Mouse (Mus musculus) retina, postnatal 7 days (tissue): ENCODE measurements around the gene 1700014D04Rik.
"Not testable (repeated sequence)": the region's sequence is repeated elsewhere in the genome, so short reads cannot be mapped to it uniquely, and the experiment has no call there.

ENCODE experiments used
- DNase-seq: peaks from one replicate; pipeline ENCODE4 v3.0.0-alpha.2; 2012; ENCODE audit warnings: low read depth, low spot score

Gene 1700014D04Rik

GRCm38 (mm10) chr13:59735190-59735589 is 11.4 kb downstream of the 1700014D04Rik start:
- peak; percentile 34 for DNase-seq

GRCm38 (mm10) chr13:59734347-59734746 is 12.2 kb downstream of the 1700014D04Rik start:
- DNase-seq, result not testable (repeated sequence)

DNA sequence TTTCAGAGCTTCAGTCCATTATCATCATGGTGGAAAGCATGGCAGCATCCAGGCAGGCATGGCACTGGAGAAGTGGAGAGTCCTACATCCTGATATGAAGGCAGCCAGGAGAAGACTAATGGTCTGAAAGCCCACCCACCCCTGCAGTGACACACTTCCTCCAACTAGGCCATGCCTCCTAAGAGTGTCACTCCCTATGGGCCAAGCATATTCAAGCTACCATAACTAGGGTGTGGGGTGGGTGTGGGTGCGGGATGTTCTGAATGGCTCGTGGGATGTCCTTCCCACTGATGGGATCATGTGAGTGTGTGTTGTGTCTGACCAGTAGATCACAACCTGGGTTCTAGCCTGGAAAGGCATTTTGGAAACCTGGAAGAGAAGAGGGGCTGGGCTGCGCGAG is 12.6 kb downstream of the 1700014D04Rik start:
- no peak for DNase-seq

GRCm38 (mm10) chr13:59731652-59732051 is 14.9 kb downstream of the 1700014D04Rik start, which contains the start of gene Spata31d1d:
TSS of gene Spata31d1d (minus strand) at chr13:59731752.
- DNase-seq, result no peak

- peak; percentile 79 for DNase-seq
Observed at GRCm38 (mm10) chr13:59728378-59729093, 18.0 kb downstream of the 1700014D04Rik start.

DNA sequence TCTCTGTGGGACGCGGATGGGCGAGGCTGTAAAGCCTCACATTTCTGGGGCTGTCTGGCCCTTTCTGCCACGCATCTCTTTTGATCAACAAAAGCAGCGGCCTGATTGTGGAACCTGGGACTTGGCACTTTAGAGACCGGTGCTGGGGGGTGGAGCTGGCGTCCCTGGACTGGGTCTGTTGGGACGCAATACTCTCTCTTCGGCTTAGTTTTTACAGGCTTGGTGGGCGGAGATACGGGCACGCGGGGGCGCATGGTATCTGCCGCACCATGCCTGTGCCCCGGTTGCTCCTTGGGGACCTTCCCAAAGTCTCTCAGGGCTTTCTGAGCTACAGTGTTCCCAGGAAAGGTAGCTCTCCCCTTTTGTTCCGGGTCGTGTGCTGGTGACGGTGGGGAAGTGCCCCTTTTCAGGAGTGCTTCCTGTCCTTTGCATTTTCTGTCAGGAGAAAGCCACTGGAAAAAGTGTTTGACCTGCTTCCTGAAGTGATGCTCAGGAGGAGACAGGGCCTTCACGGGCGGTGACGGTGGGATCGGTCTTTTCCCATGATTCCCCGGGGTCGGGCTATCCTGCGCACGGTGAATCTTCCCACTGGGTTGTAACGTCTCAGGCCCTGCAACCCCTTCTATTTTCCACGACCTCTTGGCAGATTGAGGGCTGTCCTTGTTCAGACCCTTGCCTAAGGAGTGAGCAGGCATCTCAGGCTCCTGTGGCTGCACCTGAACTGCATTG is 20.2 kb downstream of the 1700014D04Rik start:
- no peak for DNase-seq

GRCm38 (mm10) chr13:59722089-59722488 is 24.5 kb downstream of the 1700014D04Rik start:
- not testable (repeated sequence) for DNase-seq

DNA sequence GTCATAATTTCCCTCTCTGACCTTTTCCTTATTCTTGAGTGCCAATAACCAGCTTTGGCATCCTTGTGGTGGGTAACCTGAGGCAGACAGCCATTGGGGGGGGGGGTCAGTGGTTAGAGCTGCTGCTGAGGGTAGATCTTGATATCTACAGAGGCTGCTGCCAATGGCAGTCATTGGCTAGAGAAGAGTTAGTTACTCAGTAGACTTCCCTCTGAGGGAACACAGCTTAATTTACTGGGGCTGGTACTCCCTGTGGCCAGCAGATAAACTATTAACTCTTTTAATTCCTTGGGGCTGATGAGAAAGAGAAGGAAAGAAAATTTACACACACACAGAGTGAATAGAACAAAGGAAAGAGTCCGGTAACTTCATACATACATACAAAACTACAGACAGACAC is 27.1 kb downstream of the 1700014D04Rik start:
- DNase-seq, result no peak

GRCm38 (mm10) chr13:59718857-59719440 is 27.6 kb downstream of the 1700014D04Rik start:
- DNase-seq, result not testable (repeated sequence)

DNA sequence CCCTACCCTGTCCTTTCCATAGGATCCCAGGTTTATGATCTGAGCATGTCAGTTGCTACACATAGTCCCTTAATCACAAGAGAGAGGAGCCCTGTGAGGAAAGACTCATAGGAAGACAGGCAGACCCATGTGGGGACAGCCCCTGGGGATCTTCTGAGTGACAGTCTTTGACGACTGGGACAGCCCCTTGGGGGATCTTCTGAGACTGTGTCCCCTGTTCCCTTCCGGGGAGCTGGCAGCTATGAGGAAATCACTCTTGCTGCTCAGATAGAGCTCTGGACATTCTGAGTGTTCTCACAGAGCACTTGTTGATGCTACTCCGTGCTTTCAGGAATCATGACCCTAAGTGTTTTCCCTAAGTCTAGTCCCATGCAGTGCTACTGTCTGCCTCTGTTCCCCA is 32.8 kb downstream of the 1700014D04Rik start:
- no peak for DNase-seq

GRCm38 (mm10) chr13:59711984-59712383 is 34.6 kb downstream of the 1700014D04Rik start, which contains the start of gene Spata31d1b:
TSS of gene Spata31d1b (plus strand) at chr13:59712284.
- not testable (repeated sequence) for DNase-seq

DNA sequence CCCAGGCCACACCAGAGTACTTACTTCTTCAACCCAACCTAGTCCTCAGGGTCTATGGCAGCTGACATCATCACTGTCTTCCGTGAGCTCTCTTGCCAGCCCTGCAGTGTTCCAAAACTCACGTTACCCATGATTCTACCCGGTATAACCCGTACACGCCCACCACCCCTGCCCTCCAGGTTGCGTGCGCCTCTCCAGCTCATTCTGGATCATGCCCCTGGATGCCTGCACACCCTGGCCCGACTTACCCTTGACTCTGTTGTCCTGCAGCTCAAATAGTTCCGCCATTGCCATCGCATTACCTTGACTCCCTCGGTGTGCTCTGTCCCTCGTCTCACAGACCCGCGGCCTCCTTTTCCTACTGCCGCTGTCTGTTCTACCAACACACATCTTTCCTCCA is 36.3 kb downstream of the 1700014D04Rik start, which contains the start of gene Spata31d1a:
TSS of gene Spata31d1a (minus strand) at position 101 of the 400 bp plus-strand sequence.
- DNase-seq, result no peak

GRCm38 (mm10) chr13:59704562-59704961 is 42.0 kb downstream of the 1700014D04Rik start:
- no peak for DNase-seq

DNA sequence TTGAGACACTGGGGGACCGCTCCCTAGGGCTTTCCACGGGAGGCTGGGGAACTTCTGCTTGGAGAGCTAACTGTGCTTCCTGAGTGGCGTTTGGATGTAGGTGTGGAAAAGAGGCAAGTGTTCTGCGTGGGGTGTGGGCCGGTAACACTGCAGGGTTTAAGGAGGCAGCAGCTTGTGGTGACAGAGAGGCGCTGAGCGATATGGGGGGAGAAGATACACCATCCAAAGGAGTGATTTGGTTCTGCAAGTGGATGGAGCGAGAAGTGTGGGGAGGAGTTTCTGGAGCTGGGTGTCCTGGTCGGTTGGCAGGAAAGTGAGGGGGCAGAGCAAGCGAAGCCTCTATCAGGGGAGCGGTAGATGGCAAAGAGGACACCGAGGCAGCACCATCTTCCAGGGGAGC is 43.0 kb downstream of the 1700014D04Rik start:
- no peak for DNase-seq

GRCm38 (mm10) chr13:59700137-59700536 is 46.4 kb downstream of the 1700014D04Rik start:
- not testable (repeated sequence) for DNase-seq

GRCm38 (mm10) chr13:59699131-59699530 is 47.4 kb downstream of the 1700014D04Rik start:
- DNase-seq, result no peak

- DNase-seq, result no peak
Observed at GRCm38 (mm10) chr13:59695781-59696180, 50.8 kb downstream of the 1700014D04Rik start.

DNA sequence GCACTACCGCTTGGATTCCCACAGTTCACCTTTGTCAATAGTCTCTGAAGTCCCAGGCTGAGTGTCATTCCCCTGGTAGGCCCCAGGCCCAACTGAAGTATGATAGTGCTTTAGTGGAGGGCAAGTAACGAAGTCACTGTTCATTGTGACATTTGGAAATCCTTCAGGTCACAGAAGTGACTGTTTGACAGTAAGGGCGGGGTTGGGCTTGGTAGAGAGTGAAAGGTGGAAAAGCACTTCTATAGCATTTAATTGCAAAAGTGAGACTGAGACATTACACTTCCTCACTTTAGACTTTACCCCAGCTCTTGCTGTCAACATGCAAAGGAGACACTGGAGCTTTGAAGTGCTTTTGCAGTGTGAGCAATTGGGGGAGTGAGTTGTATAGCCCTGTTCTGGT is 52.5 kb downstream of the 1700014D04Rik start, which contains the start of gene 4921517D22Rik:
TSS of gene 4921517D22Rik (minus strand) at position 101 of the 400 bp plus-strand sequence.
- DNase-seq, result no peak

GRCm38 (mm10) chr13:59691478-59691877 is 55.1 kb downstream of the 1700014D04Rik start:
- no peak for DNase-seq
